Mouse (Mus musculus) lung, adult 2 months (tissue): Measurements from ENCODE around the gene Fam166a.

Experiments
- CTCF ChIP-seq: fragments of 200-500 bp; IDR thresholded peaks from 2 replicates; pipeline ENCODE4 v1.5.1; 2011; ENCODE audit warnings: mild to moderate bottlenecking, low read length, control low read depth; ENCODE audit not compliant: insufficient read depth
- POLR2A ChIP-seq: fragments of 200-500 bp; IDR thresholded peaks from 2 replicates; pipeline ENCODE4 v1.6.1; 2011; ENCODE audit warnings: low read depth, mild to moderate bottlenecking, control low read depth, low read length, borderline replicate concordance; ENCODE audit errors: extremely low read depth

DNA sequence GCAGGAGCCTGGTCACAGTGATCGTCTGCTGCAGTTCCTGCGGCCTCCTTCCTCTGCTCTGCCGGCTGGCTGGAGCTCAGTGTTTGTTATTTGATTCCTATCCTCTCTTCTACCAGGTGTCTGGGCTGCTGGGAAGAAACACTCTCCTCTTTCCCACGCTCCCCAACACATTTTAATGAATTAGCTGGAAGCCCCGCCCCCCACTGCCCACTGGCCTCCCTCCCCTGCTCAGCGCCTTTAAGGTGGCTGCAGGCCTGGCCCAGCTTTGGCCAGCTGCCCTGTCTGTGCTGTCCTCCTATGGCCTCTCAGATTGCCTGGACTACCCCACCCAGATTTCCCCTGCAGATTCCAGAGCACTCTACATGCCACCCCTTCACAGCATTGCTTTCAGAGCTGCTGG, 40.9 kb upstream of the Fam166a start:
- TF ChIP-seq CTCF (no peak), POLR2A (peak; percentile 44; the same call in 1 of the 2 replicates)
